Mouse (Mus musculus) thymus, postnatal 25 days (tissue): ENCODE measurements at regions not wholly inside any gene's neighbourhood (a gene's known extent, or its start where the extent isn't known, plus 50 kb on each side); places are given as distances from the start of the nearest gene placed in this dataset.
"Not testable (repeated sequence)": the region's sequence is repeated elsewhere in the genome, so short reads cannot be mapped to it uniquely, and the experiment has no call there.

Experiments used
- DNase-seq: peaks from one replicate; pipeline ENCODE4 v3.0.0; 2022

- DNase-seq, result no peak
Measured at GRCm38 (mm10) chr13:5628124-5628523, 233.2 kb upstream of the Klf6 start.

DNA sequence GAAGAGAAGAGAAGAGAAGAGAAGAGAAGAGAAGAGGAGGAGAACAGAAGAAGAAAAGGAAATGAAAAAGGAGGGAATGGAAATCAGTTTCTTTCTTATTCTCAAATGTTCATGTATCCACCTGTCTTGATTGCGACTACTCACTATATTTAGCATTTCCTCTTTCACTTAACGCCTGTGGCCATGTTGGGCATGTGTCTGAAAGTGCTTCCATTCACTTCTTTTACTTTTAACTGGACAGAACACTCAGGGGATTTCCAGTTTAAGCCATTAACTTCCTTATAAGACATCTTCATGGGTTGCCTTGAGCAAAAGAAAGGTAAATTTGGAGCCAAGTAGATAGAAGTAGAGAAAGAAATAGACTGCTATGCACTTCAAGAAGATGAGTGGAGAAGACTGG is 226.3 kb upstream of the Klf6 start:
- no peak for DNase-seq

- DNase-seq, result no peak
Measured at GRCm38 (mm10) chr13:5641743-5642510, 219.4 kb upstream of the Klf6 start.

GRCm38 (mm10) chr13:5648276-5648675 is 213.0 kb upstream of the Klf6 start:
- no peak for DNase-seq

- no peak for DNase-seq
Measured at GRCm38 (mm10) chr13:5657556-5657955, 203.7 kb upstream of the Klf6 start.

GRCm38 (mm10) chr13:5666235-5667007 is 194.9 kb upstream of the Klf6 start:
- DNase-seq, result no peak

DNA sequence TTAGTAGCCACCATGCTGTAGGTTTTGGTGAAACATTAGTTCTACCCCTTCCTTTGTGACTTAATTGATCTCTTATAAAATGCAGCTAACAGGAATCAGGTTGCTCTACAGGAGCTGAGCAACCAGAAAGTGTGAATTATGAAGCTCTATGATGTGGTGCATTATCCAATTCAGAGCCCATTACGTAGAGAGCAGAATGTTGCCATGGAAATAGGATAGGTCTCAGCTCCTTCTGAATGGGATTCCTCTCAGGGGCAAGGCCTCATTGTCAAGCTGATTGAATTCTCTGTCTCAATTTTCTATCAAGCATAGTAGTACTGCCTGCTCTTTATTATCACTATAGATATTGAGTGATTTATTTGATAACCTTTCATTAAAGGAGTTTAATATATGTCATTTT is 185.6 kb upstream of the Klf6 start:
- DNase-seq, result no peak

DNA sequence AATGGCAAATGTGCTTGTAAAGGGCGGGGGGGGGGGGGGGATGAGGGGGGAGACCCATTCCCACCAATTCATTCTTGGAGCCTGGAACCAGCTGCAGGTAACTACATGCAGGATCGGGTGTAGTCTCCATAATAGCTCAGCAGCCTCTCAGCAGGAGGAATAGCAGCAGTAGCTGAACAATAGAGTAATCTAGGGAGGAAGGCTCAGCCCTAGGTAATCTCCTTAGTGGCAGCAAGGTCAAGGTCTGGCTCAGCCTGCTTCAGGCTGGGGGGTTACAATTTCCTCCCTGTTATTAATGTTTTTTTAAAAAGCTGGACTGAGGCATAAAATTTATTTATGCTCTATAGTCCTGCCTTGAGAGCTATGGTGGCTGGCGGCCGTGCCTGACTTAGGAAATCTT is 171.2 kb upstream of the Klf6 start:
- DNase-seq, result no peak

DNA sequence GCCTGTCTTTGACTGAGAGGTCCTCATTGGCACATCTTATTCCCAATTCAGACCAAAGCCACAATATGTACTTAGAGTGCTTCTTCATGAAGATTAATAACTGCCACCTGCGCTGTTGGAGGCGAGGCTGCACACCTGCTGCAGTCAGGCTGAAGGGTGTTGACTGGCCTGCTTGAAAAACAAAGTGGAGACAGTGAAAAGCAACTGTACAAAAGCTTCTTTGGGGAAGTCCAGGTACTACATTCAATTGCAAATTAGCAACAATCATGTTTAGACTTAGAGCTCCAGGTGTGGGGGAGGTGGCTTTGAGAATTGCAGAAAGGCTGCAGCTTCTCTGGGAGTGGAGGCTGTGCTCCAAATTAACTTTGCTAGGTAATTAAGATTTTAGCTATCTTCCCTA is 170.6 kb upstream of the Klf6 start:
- not testable (repeated sequence) for DNase-seq

DNA sequence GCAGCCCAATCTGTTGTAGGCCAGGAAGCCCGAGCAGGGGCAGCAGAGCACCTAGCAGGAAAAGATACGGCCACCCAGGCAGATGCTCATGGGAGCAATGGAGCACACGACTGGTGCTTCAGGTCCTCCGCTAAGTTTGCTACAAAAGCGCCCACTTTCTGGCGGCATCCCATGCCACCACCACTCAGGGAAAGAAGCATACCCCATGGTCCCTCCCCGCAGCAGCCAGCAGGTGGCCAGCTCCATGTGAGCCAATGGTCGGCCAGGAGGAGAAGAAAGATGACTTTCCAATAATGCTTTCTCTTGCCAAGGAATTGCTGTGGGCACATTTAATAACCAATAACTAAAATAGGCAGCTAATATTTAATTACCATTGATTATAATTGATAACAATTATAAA is 166.7 kb upstream of the Klf6 start:
- no peak for DNase-seq

DNA sequence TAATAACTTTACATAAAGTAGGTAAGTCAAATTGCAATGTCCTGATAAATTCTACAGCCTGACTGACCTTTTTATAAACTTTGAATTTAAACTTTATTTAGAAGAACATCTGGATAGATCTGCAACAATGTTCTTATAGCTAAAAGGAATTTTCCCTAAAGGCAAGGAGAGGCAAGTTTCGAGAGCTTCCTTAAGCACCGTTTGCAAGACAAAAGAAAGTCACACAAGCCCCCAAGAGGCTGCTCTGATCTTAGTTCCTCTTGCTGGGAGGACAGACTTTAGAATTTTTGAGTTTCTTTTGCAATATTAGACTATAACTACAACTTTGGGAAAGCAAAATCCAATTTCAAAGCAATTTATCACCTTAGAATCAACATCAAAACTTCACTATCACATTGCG is 165.7 kb upstream of the Klf6 start:
- not testable (repeated sequence) for DNase-seq

GRCm38 (mm10) chr13:5696377-5696776 is 164.9 kb upstream of the Klf6 start:
- DNase-seq, result no peak

GRCm38 (mm10) chr13:5697329-5697728 is 164.0 kb upstream of the Klf6 start:
- not testable (repeated sequence) for DNase-seq

GRCm38 (mm10) chr13:5702071-5702470 is 159.2 kb upstream of the Klf6 start:
- no peak for DNase-seq

- no peak for DNase-seq
Measured at GRCm38 (mm10) chr13:5704991-5705390, 156.3 kb upstream of the Klf6 start.

GRCm38 (mm10) chr13:5711646-5712045 is 149.6 kb upstream of the Klf6 start:
- DNase-seq, result no peak

DNA sequence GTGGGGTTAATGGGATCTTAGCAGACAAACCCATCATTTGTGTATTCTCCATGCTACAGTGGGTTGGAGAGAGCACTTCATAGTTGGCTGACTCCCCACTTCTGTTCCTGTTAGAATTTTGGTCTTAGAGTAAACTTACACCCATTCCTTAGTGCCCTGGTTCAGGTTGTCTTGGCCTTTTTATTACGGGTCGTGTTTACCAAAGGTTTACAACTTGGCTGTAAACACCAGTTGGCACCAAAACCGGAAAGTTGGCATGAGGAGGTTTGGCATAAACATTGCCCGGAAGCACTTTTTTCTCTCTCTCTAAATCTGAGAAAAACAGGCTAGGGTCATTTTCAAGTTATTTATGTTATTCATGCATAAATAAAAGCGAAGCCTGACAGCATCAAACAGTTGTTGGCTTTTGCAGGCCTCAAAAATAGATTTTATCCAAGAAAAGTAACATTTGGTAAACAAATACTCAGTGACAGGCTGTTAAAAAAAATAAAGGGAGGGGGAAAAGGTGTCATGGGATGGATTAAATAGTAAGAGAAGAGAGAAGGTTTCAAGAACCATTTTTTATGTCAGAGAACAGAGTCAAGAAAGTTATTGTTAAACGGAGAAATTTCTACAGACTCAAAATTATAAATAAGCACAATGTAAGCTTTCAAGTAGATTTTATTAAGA is 148.0 kb upstream of the Klf6 start:
- DNase-seq, result no peak

- DNase-seq, result peak; percentile 23
Measured at GRCm38 (mm10) chr13:5714191-5714591, 147.1 kb upstream of the Klf6 start.

DNA sequence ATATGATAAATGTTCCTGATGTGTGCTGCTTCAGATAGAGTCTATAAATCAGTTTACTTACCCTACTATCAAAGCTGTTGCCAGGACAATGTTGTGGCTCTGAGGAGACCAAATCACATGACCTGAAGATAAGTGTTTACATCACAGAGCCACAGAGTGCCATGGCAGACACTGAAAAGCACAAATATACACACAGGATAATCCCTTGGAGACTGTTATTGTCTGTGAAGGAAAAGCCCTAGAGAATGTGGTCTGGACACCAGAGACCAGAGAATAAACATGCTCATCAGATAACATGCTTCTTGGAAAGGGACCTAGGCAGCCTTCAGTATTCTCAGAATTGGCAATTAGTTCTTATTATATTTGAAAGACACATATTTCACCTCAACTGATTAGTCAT is 146.5 kb upstream of the Klf6 start:
- no peak for DNase-seq

GRCm38 (mm10) chr13:5716749-5717148 is 144.5 kb upstream of the Klf6 start:
- no peak for DNase-seq

GRCm38 (mm10) chr13:5723319-5723718 is 138.0 kb upstream of the Klf6 start:
- no peak for DNase-seq

DNA sequence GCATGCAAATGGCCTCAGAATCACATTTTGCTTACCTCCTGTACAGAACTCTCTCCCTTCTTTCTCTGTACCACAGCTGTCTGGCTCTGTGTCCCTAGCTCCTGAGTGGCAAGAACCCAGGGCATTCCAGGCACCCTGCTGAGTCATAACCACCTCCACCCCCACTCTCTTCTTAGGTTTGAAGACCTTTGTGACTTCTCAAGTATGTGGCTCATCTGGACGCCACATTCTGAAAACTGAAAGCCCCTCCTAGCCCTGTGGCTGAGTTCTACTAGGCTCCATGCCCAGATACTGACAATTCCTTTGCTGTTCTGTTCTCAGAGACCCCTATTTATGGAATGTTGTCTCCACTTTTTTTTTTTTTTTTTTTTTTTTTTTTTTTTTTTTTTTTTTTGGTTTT is 136.9 kb upstream of the Klf6 start:
- no peak for DNase-seq

- DNase-seq, result no peak
Measured at GRCm38 (mm10) chr13:5725984-5726383, 135.3 kb upstream of the Klf6 start.

DNA sequence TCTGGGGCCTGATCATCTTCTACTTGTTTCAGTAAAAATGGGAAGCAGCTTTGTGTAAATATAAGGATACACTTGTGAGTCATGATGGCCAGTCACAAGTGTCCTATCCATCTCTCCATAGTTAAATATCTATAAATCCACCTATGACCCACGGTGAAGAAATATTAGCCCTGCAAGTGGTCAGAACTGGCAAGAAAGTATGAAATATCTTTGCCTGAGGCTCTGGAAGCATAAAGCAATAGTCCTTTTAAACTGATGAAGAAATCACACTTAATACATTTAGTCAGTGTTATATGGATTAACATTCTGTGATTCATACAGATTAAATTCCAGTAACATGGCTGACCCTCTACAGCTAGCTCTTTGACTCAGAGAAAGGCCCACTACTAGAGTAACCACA is 134.8 kb upstream of the Klf6 start:
- no peak for DNase-seq
